In the genomic region with DNA sequence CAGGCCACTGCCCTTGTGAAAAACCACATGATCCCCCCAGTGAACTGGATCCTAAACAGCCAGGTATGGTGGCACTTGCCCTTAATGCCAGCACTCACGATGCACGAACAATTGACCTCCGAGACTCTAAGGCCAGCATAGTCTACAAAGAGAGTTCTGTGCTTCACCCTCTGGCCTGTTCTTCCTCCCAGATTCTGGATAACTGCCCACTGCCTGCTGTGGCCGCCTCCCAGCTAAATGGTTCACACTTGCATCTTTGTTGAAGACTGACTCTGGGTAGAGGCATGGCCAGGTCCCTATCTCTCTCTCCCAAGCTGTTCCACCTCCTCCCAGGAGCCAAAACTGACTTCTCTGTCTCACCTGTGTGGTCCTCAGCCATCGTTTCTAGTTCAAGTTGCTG, we compare ENCODE assay signal across 25 mouse cellular contexts. TPM values are rescaled to one million over a fixed set of nuclear protein-coding genes. Genes with fewer than 3 reads are reported as not detected.
"Had no signal": no experiment of that assay in that cellular context is flagged by ENCODE, and none has a peak within 500 bp of the region (broad histone marks: within the 10 kb centered on the region; RNA-seq: fewer than 3 reads in every experiment).

No protein-coding gene starts in this region.

- H3K4me2 ChIP-seq: heart, embryonic 12.5 days; hindbrain, embryonic 12.5 days; hindbrain, embryonic 15.5 days; intestine, embryonic 15.5 days; limb, embryonic 12.5 days; liver, embryonic 11.5 days; liver, embryonic 13.5 days had no signal

- H3K4me3 ChIP-seq: heart, embryonic 10.5 days; heart, embryonic 12.5 days; hindbrain, embryonic 10.5 days; hindbrain, embryonic 12.5 days; hindbrain, embryonic 15.5 days; intestine, embryonic 15.5 days; layer of hippocampus, adult 2 months; limb, embryonic 10.5 days; limb, embryonic 12.5 days; liver, embryonic 13.5 days had no signal

- ATAC-seq: inflammation-experienced regulatory T-cells, adult 6 months; intestine, embryonic 15.5 days; intestine, postnatal 0 days had no signal

- H3K36me3 ChIP-seq: heart, embryonic 10.5 days; heart, embryonic 12.5 days; hindbrain, embryonic 10.5 days; hindbrain, embryonic 12.5 days; hindbrain, embryonic 15.5 days; intestine, embryonic 15.5 days; limb, embryonic 10.5 days; limb, embryonic 12.5 days; liver, embryonic 13.5 days had no signal

- DNase-seq: gastrocnemius, postnatal 14 days; gastrocnemius, postnatal 36 days; heart, adult 18-20 months; heart, postnatal 10 days; heart, postnatal 4 days; kidney, adult 18-20 months; kidney, adult 8-10 months; kidney, postnatal 10 days; kidney, postnatal 25 days; kidney, postnatal 4 days; liver; liver, embryonic 13.5 days had no signal

- H3K9me3 ChIP-seq: heart, embryonic 10.5 days; heart, embryonic 12.5 days; hindbrain, embryonic 15.5 days; intestine, embryonic 15.5 days; limb, embryonic 10.5 days; liver, embryonic 13.5 days had no signal

- H3K4me1 ChIP-seq: intestine, embryonic 15.5 days; liver, embryonic 13.5 days had no signal

- H3K27ac ChIP-seq: heart, embryonic 10.5 days; hindbrain, embryonic 12.5 days; hindbrain, embryonic 15.5 days; intestine, embryonic 15.5 days; layer of hippocampus, adult 2 months; limb, embryonic 10.5 days; limb, embryonic 12.5 days; liver, embryonic 13.5 days had no signal

- H3K27me3 ChIP-seq: hindbrain, embryonic 15.5 days; intestine, embryonic 15.5 days; limb, embryonic 12.5 days; liver, embryonic 13.5 days had no signal

- H3K9ac ChIP-seq: heart, embryonic 12.5 days; hindbrain, embryonic 12.5 days; hindbrain, embryonic 15.5 days; intestine, embryonic 15.5 days; limb, embryonic 12.5 days; liver, embryonic 13.5 days had no signal

RNA-seq across cellular contexts. Expression of gene Hrh1, which starts 36.8 kb away (rescaled TPM):
- polyA plus RNA-seq: heart, embryonic 10.5 days; heart, embryonic 12.5 days; heart, embryonic 16.5 days; limb, embryonic 10.5 days; liver, embryonic 13.5 days had no signal
